Mouse (Mus musculus) lung, postnatal 0 days (tissue): ENCODE data around the gene Folr1.

Experiments used
- CTCF ChIP-seq: IDR thresholded peaks from 2 replicates; pipeline ENCODE4 v1.5.1; 2016; ENCODE audit warnings: antibody characterized with exemption, mild to moderate bottlenecking
- EP300 ChIP-seq: IDR thresholded peaks from 2 replicates; pipeline ENCODE4 v1.6.1; 2016; ENCODE audit warnings: antibody characterized with exemption, mild to moderate bottlenecking, control low read depth

DNA sequence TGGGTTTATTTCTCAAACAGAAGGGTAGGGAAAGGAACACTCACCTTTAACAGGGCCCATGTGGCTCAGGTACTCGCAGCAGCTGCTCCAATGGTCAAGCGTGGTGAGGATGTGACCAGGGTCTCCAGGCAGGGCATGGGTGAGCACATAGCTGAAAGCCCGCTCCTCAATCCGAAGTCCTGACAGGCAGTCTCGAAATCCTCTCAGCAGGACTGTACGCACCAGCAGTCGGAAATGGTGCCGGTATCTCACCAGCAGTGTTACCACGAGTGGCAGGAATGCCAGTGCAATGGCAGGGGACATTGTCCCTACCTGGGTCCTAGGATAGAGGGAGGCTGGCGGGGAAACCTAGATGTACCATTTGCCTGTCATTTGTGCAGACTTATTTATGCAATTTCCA, 31.4 kb upstream of the Folr1 start:
- TF ChIP-seq CTCF (no peak), EP300 (no peak)
